Mouse (Mus musculus) kidney, adult 10 weeks (tissue): ENCODE results near the gene Ctdsp2. TPM values are rescaled to one million over a fixed set of nuclear protein-coding genes. Genes with fewer than 3 reads are reported as not detected.

ENCODE experiments used
- polyA plus RNA-seq: library from polyadenylated mRNA; stranded (reverse); fragments of 350-450 nt; fragmentation: Illumina TruSeq; extraction: RNeasy Lipid Tissue Mini Kit (QIAGEN cat#74804); gene quantifications from one replicate; pipeline ENCODE4 v1.2.3, GENCODE M21; 2014; ENCODE audit warnings: low read depth, low replicate concordance

Gene Ctdsp2
- polyA plus RNA-seq, result 24.8 TPM

GRCm38 (mm10) chr10:126978277-126978994 lies at the start of gene Ctdsp2:
Gene Ctdsp2, plus strand, starts transcription at chr10:126978717.

GRCm38 (mm10) chr10:127000529-127000928 lies 22.0 kb downstream of the Ctdsp2 start, which contains the start of gene Avil:
Gene Avil, plus strand, starts transcription at chr10:127000709.

GRCm38 (mm10) chr10:127030336-127031296 lies 52.1 kb downstream of the Ctdsp2 start, which contains the start of gene Tsfm:
Gene Tsfm, minus strand, starts transcription at chr10:127030840.

GRCm38 (mm10) chr10:127041274-127041766 lies 62.8 kb downstream of the Ctdsp2 start, which contains the start of the genes Mettl1 and Eef1akmt3:
Gene Mettl1, plus strand, starts transcription at chr10:127041414.
Gene Eef1akmt3, minus strand, starts transcription at chr10:127041513.

GRCm38 (mm10) chr10:127047954-127048353 lies 69.4 kb downstream of the Ctdsp2 start, which contains the start of gene Cyp27b1:
Gene Cyp27b1, plus strand, starts transcription at chr10:127048250.

Other genes starting within 250 kb of the Ctdsp2 start
- gene Atp23, start 77.4 kb upstream of the Ctdsp2 start, polyA plus RNA-seq, result 3.0 TPM
- gene Avil, start 22.0 kb downstream of the Ctdsp2 start, polyA plus RNA-seq, result not detected
- 15.5 TPM for gene Tsfm, start 52.1 kb downstream of the Ctdsp2 start, polyA plus RNA-seq
- gene Mettl1, start 62.7 kb downstream of the Ctdsp2 start, polyA plus RNA-seq, result 4.1 TPM
- gene Eef1akmt3, start 62.8 kb downstream of the Ctdsp2 start, polyA plus RNA-seq, result 1.5 TPM
- gene Cyp27b1, start 69.5 kb downstream of the Ctdsp2 start, polyA plus RNA-seq, result 0.61 TPM
- 2.1 TPM for gene March9, start 81.5 kb downstream of the Ctdsp2 start, polyA plus RNA-seq
- gene Cdk4, start 84.8 kb downstream of the Ctdsp2 start, polyA plus RNA-seq, result 13.5 TPM
- gene Tspan31, start 91.5 kb downstream of the Ctdsp2 start, polyA plus RNA-seq, result 73.7 TPM
- gene Agap2, start 96.6 kb downstream of the Ctdsp2 start, polyA plus RNA-seq, result not detected
- gene Os9, start 142.4 kb downstream of the Ctdsp2 start, polyA plus RNA-seq, result 9.4 TPM
- gene B4galnt1, start 186.5 kb downstream of the Ctdsp2 start, polyA plus RNA-seq, result 0.73 TPM
- gene Slc26a10, start 201.9 kb downstream of the Ctdsp2 start, polyA plus RNA-seq, result 0.16 TPM
- gene Arhgef25, start 211.4 kb downstream of the Ctdsp2 start, polyA plus RNA-seq, result 2.4 TPM
- 3.6 TPM for gene Dtx3, start 217.0 kb downstream of the Ctdsp2 start, polyA plus RNA-seq
- 46.3 TPM for gene Pip4k2c, start 232.9 kb downstream of the Ctdsp2 start, polyA plus RNA-seq